8 mouse cellular contexts compared by ENCODE assay signal in the genomic region with DNA sequence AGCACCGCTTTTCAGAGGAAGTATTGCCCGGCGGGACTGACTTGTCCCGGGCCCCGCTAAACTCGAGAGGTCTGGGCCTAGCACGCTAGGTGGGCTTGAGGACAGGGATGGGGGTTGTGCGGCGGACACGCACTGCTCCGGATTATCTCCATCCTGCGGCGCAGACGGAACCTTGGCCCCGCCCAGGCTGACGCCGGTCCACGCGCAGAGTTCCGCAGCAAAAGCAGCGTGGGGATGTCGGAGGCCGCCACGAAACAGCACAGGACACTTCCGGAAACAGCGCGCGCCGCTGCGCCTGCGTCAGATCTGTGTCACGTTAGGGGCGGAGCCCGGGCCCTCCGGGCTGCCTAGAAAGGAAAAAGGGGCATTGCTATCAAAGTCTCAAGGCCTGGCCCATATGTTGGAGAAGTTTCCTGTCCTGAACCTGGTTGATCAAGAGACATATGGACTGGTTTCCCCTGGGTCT. TPM values are rescaled to one million over a fixed set of nuclear protein-coding genes. Genes with fewer than 3 reads are reported as not detected.
A peak's percentile ranks its signal among the peaks of the same experiment; 100 is the strongest.
DNase-seq lines count a peak whose midpoint lies in the region; ATAC-seq lines count a peak whose summit lies in the region.

A gene (minus strand): TSS at position 293 of the 466 bp plus-strand sequence.

- peak within 1 kb of the TSS; percentile 91 for H3K9ac ChIP-seq in heart, embryonic 13.5 days
- H3K9ac ChIP-seq in liver, embryonic 12.5 days, result peak within 1 kb of the TSS; percentile 82
- H3K9ac ChIP-seq in stomach, embryonic 15.5 days, result peak within 1 kb of the TSS; percentile 71

- peak; percentile 97 for DNase-seq in CD4-positive helper T cell, adult 2 months (ENCODE audit: low read depth, low spot score)
- peak; percentile 76 for DNase-seq in brain, embryonic 18.5 days (ENCODE audit: low read depth, low spot score)
- peak; percentile 96 for DNase-seq in kidney, postnatal 10 days
- DNase-seq in natural killer cell, adult 2 months (ENCODE audit: low spot score in 2 of 2), result peak; percentile 93 to 95

- no peaks in the 10 kb centered on the region for H3K27me3 ChIP-seq in heart, embryonic 13.5 days (replicated peaks)
- no peaks in the 10 kb centered on the region for H3K27me3 ChIP-seq in liver, embryonic 12.5 days (replicated peaks)
- H3K27me3 ChIP-seq in stomach, embryonic 15.5 days (replicated peaks), result no peaks in the 10 kb centered on the region

- under 1% methylated on average over 35 of the region's 35 CpGs for WGBS in heart, embryonic 13.5 days
- WGBS in liver, embryonic 12.5 days (ENCODE audit: insufficient replicate concordance), result under 1% methylated on average over 35 of the region's 35 CpGs
- 0% methylated on average over 35 of the region's 35 CpGs for WGBS in stomach, embryonic 15.5 days

- peak within 1 kb of the TSS; percentile 89 for H3K4me3 ChIP-seq in heart, embryonic 13.5 days
- peak within 1 kb of the TSS; percentile 86 for H3K4me3 ChIP-seq in liver, embryonic 12.5 days
- H3K4me3 ChIP-seq in stomach, embryonic 15.5 days (replicated peaks), result peak within 1 kb of the TSS; percentile 69

- peaks cover 30% of the 10 kb centered on the region for H3K36me3 ChIP-seq in heart, embryonic 13.5 days
- peaks cover 33% of the 10 kb centered on the region for H3K36me3 ChIP-seq in liver, embryonic 12.5 days
- H3K36me3 ChIP-seq in stomach, embryonic 15.5 days, result peaks cover 11% of the 10 kb centered on the region; the same call in 1 of the 2 replicates

- H3K9me3 ChIP-seq in heart, embryonic 13.5 days, result no peaks in the 10 kb centered on the region
- no peaks in the 10 kb centered on the region for H3K9me3 ChIP-seq in liver, embryonic 12.5 days (replicated peaks)
- no peaks in the 10 kb centered on the region for H3K9me3 ChIP-seq in stomach, embryonic 15.5 days

- peak within 1 kb of the TSS; percentile 80 for H3K27ac ChIP-seq in heart, embryonic 13.5 days (replicated peaks)
- H3K27ac ChIP-seq in liver, embryonic 12.5 days, result peak within 1 kb of the TSS; percentile 85
- peak within 1 kb of the TSS; percentile 71 for H3K27ac ChIP-seq in stomach, embryonic 15.5 days

- H3K4me2 ChIP-seq in heart, embryonic 13.5 days, result peak within 1 kb of the TSS; percentile 91
- peak within 1 kb of the TSS; percentile 88 for H3K4me2 ChIP-seq in liver, embryonic 12.5 days
- peak within 1 kb of the TSS; percentile 81 for H3K4me2 ChIP-seq in stomach, embryonic 15.5 days

- H3K4me1 ChIP-seq in heart, embryonic 13.5 days, result peaks cover 23% of the 10 kb centered on the region
- H3K4me1 ChIP-seq in liver, embryonic 12.5 days, result peaks cover 41% of the 10 kb centered on the region
- H3K4me1 ChIP-seq in stomach, embryonic 15.5 days, result peaks cover 8% of the 10 kb centered on the region; the same call in 1 of the 2 replicates

- peak; percentile 83 for ATAC-seq in erythroid progenitor cell, adult 5-6 weeks (replicated peaks; ENCODE audit: low FRiP score, poor library complexity, severe bottlenecking)
- peak; percentile 79 for ATAC-seq in heart, embryonic 13.5 days (ENCODE audit: extremely low read depth, insufficient number of reproducible peaks, low FRiP score, low TSS enrichment)
- peak; percentile 82 for ATAC-seq in liver, embryonic 12.5 days
- peak; percentile 84 for ATAC-seq in stomach, embryonic 15.5 days (ENCODE audit: insufficient read depth, low FRiP score, low read depth)

RNA-seq across cellular contexts. Expression of the gene that starts here (rescaled TPM):
- 4.2 and 5.4 TPM in 2 replicates for total RNA-seq in erythroid progenitor cell, adult 5-6 weeks (2015; ENCODE audit: low replicate concordance)
- total RNA-seq in erythroid progenitor cell, adult 5-6 weeks (2017; ENCODE audit: low replicate concordance), result 7.7 and 7.9 TPM in 2 replicates
- polyA plus RNA-seq in heart, embryonic 13.5 days (2015; fragmentation: Nextera tagmentation; extraction: Ambion mirVana), result 23.1 and 26.3 TPM in 2 replicates
- polyA plus RNA-seq in liver, embryonic 12.5 days (2016; fragmentation: Nextera tagmentation; extraction: Ambion mirVana), result 28.1 and 28.5 TPM in 2 replicates
- polyA plus RNA-seq in stomach, embryonic 15.5 days (2015; fragmentation: Nextera tagmentation; extraction: Ambion mirVana), result 39.4 and 40.5 TPM in 2 replicates

Comparison
In these comparisons a context has a peak if more than half of its experiments do, and no peak if none do; other contexts are left out.
1. Peak in every context shown above with its lines: DNase-seq, ATAC-seq, H3K4me3 ChIP-seq and H3K27ac ChIP-seq.